ENCODE assay signal across 10 mouse cellular contexts in genomic region chr4:144765722-144766121, GRCm38 (mm10). TPM values are rescaled to one million over a fixed set of nuclear protein-coding genes. Genes with fewer than 3 reads are reported as not detected.
A peak's percentile ranks its signal among the peaks of the same experiment; 100 is the strongest.
DNase-seq lines count a peak whose midpoint lies in the region.
"Had no signal": no experiment of that assay in that cellular context is flagged by ENCODE, and none has a peak within 500 bp of the region (broad histone marks: within the 10 kb centered on the region; RNA-seq: fewer than 3 reads in every experiment).

No protein-coding gene starts in this region.

- intact Hi-C loops in heart, postnatal 10 days (cut with DNase I): loop anchor here (5.0 to 10.0 kb wide), 5 partner anchors 107 to 532 kb away; no protein-coding TSS in a partner anchor

- H3K9me3 ChIP-seq in heart, embryonic 10.5 days: no peaks in the 10 kb centered on the region
- H3K9me3 ChIP-seq: hindbrain, embryonic 15.5 days had no signal

- H3K4me3 ChIP-seq in heart, embryonic 10.5 days: no peak overlapping the region
- H3K4me3 ChIP-seq: hindbrain, embryonic 15.5 days had no signal

- H3K4me1 ChIP-seq in heart, embryonic 10.5 days: no peaks in the 10 kb centered on the region
- H3K4me1 ChIP-seq: hindbrain, embryonic 15.5 days had no signal

- H3K36me3 ChIP-seq in heart, embryonic 10.5 days: no peaks in the 10 kb centered on the region
- H3K36me3 ChIP-seq: hindbrain, embryonic 15.5 days had no signal

- 38% methylated on average over 2 of the region's 2 CpGs for WGBS in heart, embryonic 10.5 days

- no peaks in the 10 kb centered on the region for H3K27me3 ChIP-seq in heart, embryonic 10.5 days (ENCODE audit: insufficient read depth, poor library complexity, severe bottlenecking)
- H3K27me3 ChIP-seq: hindbrain, embryonic 15.5 days had no signal

- peak; percentile 42 to 70 for DNase-seq in heart, postnatal 10 days
- DNase-seq in heart, embryonic 10.5 days (ENCODE audit: low spot score): no peak
- DNase-seq in ES-CJ7 (ENCODE audit: low read depth, low spot score): peak; percentile 51
- peak; percentile 4 for DNase-seq in cerebellum, adult 11-12 months
- DNase-seq in gastrocnemius, postnatal 10 days: peak; percentile 29
- DNase-seq in left cerebral cortex, adult 11 months (ENCODE audit: low spot score): peak; percentile 15
- peak; percentile 45 for DNase-seq in right cerebral cortex, adult 18-20 months
- DNase-seq in B cell, adult 2 months: no peak

- H3K27ac ChIP-seq in heart, embryonic 10.5 days: no peak overlapping the region
- H3K27ac ChIP-seq: hindbrain, embryonic 15.5 days had no signal

RNA-seq across cellular contexts. Expression of gene Gm438, which starts 20.7 kb away (rescaled TPM):
- not detected for total RNA-seq in heart, postnatal 10 days (2021)
- not detected in 2 replicates for polyA plus RNA-seq in heart, embryonic 10.5 days (2016; fragmentation: Nextera tagmentation; extraction: Ambion mirVana)
- not detected for total RNA-seq in gastrocnemius, postnatal 10 days (2021)
- polyA plus RNA-seq: hindbrain, embryonic 15.5 days; neural tube, embryonic 14.5 days had no signal

RNA-seq across cellular contexts. Expression of gene Gm13178, which starts 44.5 kb away (rescaled TPM):
- not detected for total RNA-seq in heart, postnatal 10 days (2021)
- polyA plus RNA-seq in heart, embryonic 10.5 days (2016; fragmentation: Nextera tagmentation; extraction: Ambion mirVana): not detected in 2 replicates
- total RNA-seq in gastrocnemius, postnatal 10 days (2021): not detected
- polyA plus RNA-seq: hindbrain, embryonic 15.5 days; neural tube, embryonic 14.5 days had no signal

Comparison
In these comparisons a context has a peak if more than half of its experiments do, and no peak if none do; other contexts are left out.
1. DNase-seq: peak in heart, postnatal 10 days (2 of 2), ES-CJ7 (single experiment), cerebellum, adult 11-12 months (single experiment), gastrocnemius, postnatal 10 days (single experiment), left cerebral cortex, adult 11 months (single experiment) and right cerebral cortex, adult 18-20 months (single experiment); none in heart, embryonic 10.5 days (single experiment) and B cell, adult 2 months (0 of 2).